Mouse (Mus musculus): Measurements from ENCODE around the gene Vmn1r100. TPM values are rescaled to one million over a fixed set of nuclear protein-coding genes. Genes with fewer than 3 reads are reported as not detected.
"Not testable (repeated sequence)": the region's sequence is repeated elsewhere in the genome, so short reads cannot be mapped to it uniquely, and the experiment has no call there.

Gene Vmn1r100
- polyA plus RNA-seq (2015; fragmentation: Nextera tagmentation; extraction: Ambion mirVana): not detected in 2 replicates

GRCm38 (mm10) chr7:20417642-20418041, at the start of gene Vmn1r100:
Gene Vmn1r100 (plus strand): TSS chr7:20417942.
- not testable (repeated sequence) for H3K4me1 ChIP-seq (replicated peaks); H3K27me3 ChIP-seq; ATAC-seq (ENCODE audit: low read depth); H3K4me2 ChIP-seq; H3K9me3 ChIP-seq; H3K9ac ChIP-seq; H3K36me3 ChIP-seq; H3K27ac ChIP-seq (replicated peaks); H3K4me3 ChIP-seq
- no CpG with 5 or more reads among the region's 3 CpGs for WGBS

GRCm38 (mm10) chr7:20375310-20375709, 42.4 kb upstream of the Vmn1r100 start, which contains the start of gene Gm5728:
Gene Gm5728 (minus strand): TSS chr7:20375410.
- not testable (repeated sequence) for ATAC-seq (ENCODE audit: low read depth); H3K27ac ChIP-seq (replicated peaks); H3K27me3 ChIP-seq; H3K4me2 ChIP-seq; H3K4me3 ChIP-seq; H3K9ac ChIP-seq; H3K4me1 ChIP-seq (replicated peaks); H3K9me3 ChIP-seq; H3K36me3 ChIP-seq
- WGBS: no CpG with 5 or more reads among the region's 1 CpGs

GRCm38 (mm10) chr7:20442493-20442892, 24.8 kb downstream of the Vmn1r100 start, which contains the start of gene Vmn1r101:
Gene Vmn1r101 (minus strand): TSS chr7:20442593.
- not testable (repeated sequence) for H3K27me3 ChIP-seq; H3K4me2 ChIP-seq; H3K9ac ChIP-seq; H3K9me3 ChIP-seq; ATAC-seq (ENCODE audit: low read depth); H3K36me3 ChIP-seq; H3K27ac ChIP-seq (replicated peaks); H3K4me3 ChIP-seq; H3K4me1 ChIP-seq (replicated peaks)
- WGBS: no CpG with 5 or more reads among the region's 2 CpGs

Other genes starting within 250 kb of the Vmn1r100 start
- not detected in 2 replicates for gene Vmn1r94, start 249.6 kb upstream of the Vmn1r100 start, polyA plus RNA-seq (2015; fragmentation: Nextera tagmentation; extraction: Ambion mirVana)
- not detected in 2 replicates for gene Vmn1r95, start 224.2 kb upstream of the Vmn1r100 start, polyA plus RNA-seq (2015; fragmentation: Nextera tagmentation; extraction: Ambion mirVana)
- not detected in 2 replicates for gene Gm6164, start 212.3 kb upstream of the Vmn1r100 start, polyA plus RNA-seq (2015; fragmentation: Nextera tagmentation; extraction: Ambion mirVana)
- gene Gm4498, start 184.1 kb upstream of the Vmn1r100 start, polyA plus RNA-seq (2015; fragmentation: Nextera tagmentation; extraction: Ambion mirVana): not detected in 2 replicates
- gene Gm5890, start 155.1 kb upstream of the Vmn1r100 start, polyA plus RNA-seq (2015; fragmentation: Nextera tagmentation; extraction: Ambion mirVana): not detected in 2 replicates
- gene Gm4133, start 83.9 kb upstream of the Vmn1r100 start, polyA plus RNA-seq (2015; fragmentation: Nextera tagmentation; extraction: Ambion mirVana): not detected in 2 replicates
- not detected in 2 replicates for gene Gm5728, start 42.5 kb upstream of the Vmn1r100 start, polyA plus RNA-seq (2015; fragmentation: Nextera tagmentation; extraction: Ambion mirVana)
- not detected in 2 replicates for gene Vmn1r101, start 24.7 kb downstream of the Vmn1r100 start, polyA plus RNA-seq (2015; fragmentation: Nextera tagmentation; extraction: Ambion mirVana)
- not detected in 2 replicates for gene Gm10670, start 57.0 kb downstream of the Vmn1r100 start, polyA plus RNA-seq (2015; fragmentation: Nextera tagmentation; extraction: Ambion mirVana)
- not detected in 2 replicates for gene Vmn1r103, start 92.6 kb downstream of the Vmn1r100 start, polyA plus RNA-seq (2015; fragmentation: Nextera tagmentation; extraction: Ambion mirVana)
- gene Vmn1r104, start 115.9 kb downstream of the Vmn1r100 start, polyA plus RNA-seq (2015; fragmentation: Nextera tagmentation; extraction: Ambion mirVana): not detected in 2 replicates
- gene Gm5726, start 127.8 kb downstream of the Vmn1r100 start, polyA plus RNA-seq (2015; fragmentation: Nextera tagmentation; extraction: Ambion mirVana): not detected in 2 replicates
- not detected in 2 replicates for gene Gm4141, start 158.3 kb downstream of the Vmn1r100 start, polyA plus RNA-seq (2015; fragmentation: Nextera tagmentation; extraction: Ambion mirVana)
- not detected in 2 replicates for gene Gm4513, start 181.1 kb downstream of the Vmn1r100 start, polyA plus RNA-seq (2015; fragmentation: Nextera tagmentation; extraction: Ambion mirVana)

Data from neural tube, embryonic 13.5 days (tissue).